Mouse (Mus musculus): Measurements from ENCODE around the gene C1qtnf12. TPM values are rescaled to one million over a fixed set of nuclear protein-coding genes. Genes with fewer than 3 reads are reported as not detected.

The C1qtnf12 gene
- polyA plus RNA-seq, 1 experiment = 18.8 TPM

DNA sequence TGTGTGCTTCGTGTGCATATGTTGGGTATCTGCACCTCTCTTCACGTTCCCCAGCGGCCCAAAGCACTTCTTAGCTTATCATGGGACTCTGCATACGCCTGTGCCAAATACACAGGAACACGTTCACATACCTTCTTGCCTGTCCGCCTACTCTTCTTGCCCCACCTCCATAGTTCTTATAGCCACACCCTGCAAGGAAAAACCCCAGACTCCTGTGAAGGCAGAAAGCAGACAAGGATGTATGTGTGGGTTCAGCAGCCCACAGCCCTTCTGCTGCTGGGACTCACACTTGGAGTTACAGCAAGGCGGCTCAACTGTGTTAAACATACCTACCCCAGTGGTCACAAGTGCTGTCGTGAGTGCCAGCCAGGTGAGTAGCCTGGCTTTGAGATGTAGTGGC, 51.5 kb downstream of the C1qtnf12 start, which contains the start of gene Tnfrsf4:
Tnfrsf4 (plus strand) TSS at position 207 of the 400 bp plus-strand sequence.
- Histone ChIP-seq H3K27me3 (ENCODE audit: control insufficient read depth, insufficient read depth, low read length, poor library complexity, severe bottlenecking) (no peaks in the 10 kb centered on the region), H3K9ac (ENCODE audit: low read depth, poor library complexity, severe bottlenecking) (no peak within 1 kb of the TSS), H3K27ac (ENCODE audit: insufficient read depth, low read length) (no peak within 1 kb of the TSS), H3K9me3 (replicated peaks; ENCODE audit: control insufficient read depth, insufficient read depth, low read length, poor library complexity, severe bottlenecking) (no peaks in the 10 kb centered on the region), H3K4me3 (ENCODE audit: low read depth, low read length) (no peak within 1 kb of the TSS), H3K4me1 (ENCODE audit: control insufficient read depth, insufficient read depth, low read length) (no peaks in the 10 kb centered on the region), H3K36me3 (ENCODE audit: control insufficient read depth, insufficient read depth, low read length, poor library complexity, severe bottlenecking) (peaks cover 23% of the 10 kb centered on the region)
- TF ChIP-seq CTCF (IDR thresholded peaks at IDR 0.05; ENCODE audit: low read depth, low read length) (no peak), POLR2A (IDR thresholded peaks at IDR 0.05; ENCODE audit: insufficient read depth, low read length) (no peak), EP300 (IDR thresholded peaks at IDR 0.05; ENCODE audit: insufficient read depth, low read depth, low read length) (no peak)

DNA sequence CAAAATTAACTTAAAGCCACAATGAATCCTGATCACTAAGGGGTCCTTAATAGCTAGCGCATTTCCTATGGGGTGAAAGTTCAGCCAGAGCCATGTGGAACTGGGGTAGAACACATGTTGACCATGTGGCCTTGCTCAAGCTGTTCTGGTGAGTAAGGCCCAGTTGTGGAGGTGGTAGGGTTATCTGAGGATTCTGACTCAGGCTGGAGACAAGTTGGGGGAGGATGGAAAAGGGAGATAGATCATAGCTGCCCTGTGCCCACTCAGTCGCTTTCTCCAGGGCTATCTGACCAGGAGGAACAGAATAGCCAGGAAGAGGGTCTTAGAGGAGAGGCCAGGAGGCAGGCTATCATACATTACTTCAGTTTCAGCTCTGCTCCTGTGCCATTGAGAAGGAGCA, 52.3 kb downstream of the C1qtnf12 start:
- Histone ChIP-seq H3K27ac (ENCODE audit: insufficient read depth, low read length) (no peak overlapping the region), H3K9me3 (replicated peaks; ENCODE audit: control insufficient read depth, insufficient read depth, low read length, poor library complexity, severe bottlenecking) (no peaks in the 10 kb centered on the region), H3K9ac (ENCODE audit: low read depth, poor library complexity, severe bottlenecking) (no peak overlapping the region), H3K4me3 (ENCODE audit: low read depth, low read length) (no peak overlapping the region), H3K36me3 (ENCODE audit: control insufficient read depth, insufficient read depth, low read length, poor library complexity, severe bottlenecking) (peaks cover 15% of the 10 kb centered on the region), H3K4me1 (ENCODE audit: control insufficient read depth, insufficient read depth, low read length) (no peaks in the 10 kb centered on the region), H3K27me3 (ENCODE audit: control insufficient read depth, insufficient read depth, low read length, poor library complexity, severe bottlenecking) (no peaks in the 10 kb centered on the region)
- TF ChIP-seq CTCF (IDR thresholded peaks at IDR 0.05; ENCODE audit: low read depth, low read length) (no peak), EP300 (IDR thresholded peaks at IDR 0.05; ENCODE audit: insufficient read depth, low read depth, low read length) (no peak), POLR2A (IDR thresholded peaks at IDR 0.05; ENCODE audit: insufficient read depth, low read length) (no peak)

Other genes with a start within 250 kb of the C1qtnf12 start
- 0.21 and 0.54 TPM in 2 replicates for gene Tmem240, start 227.5 kb upstream of the C1qtnf12 start, polyA plus RNA-seq (2011; ENCODE audit: insufficient read depth, insufficient read length, low read depth, missing spikeins)
- gene Atad3a, start 201.2 kb upstream of the C1qtnf12 start, polyA plus RNA-seq (2011; ENCODE audit: insufficient read depth, insufficient read length, low read depth, missing spikeins) = 78.2 and 89.5 TPM in 2 replicates
- 0.67 and 0.99 TPM in 2 replicates for gene Vwa1, start 187.6 kb upstream of the C1qtnf12 start, polyA plus RNA-seq (2011; ENCODE audit: insufficient read depth, insufficient read length, low read depth, missing spikeins)
- 0.26 and 0.40 TPM in 2 replicates for gene Tmem88b, start 176.4 kb upstream of the C1qtnf12 start, polyA plus RNA-seq (2011; ENCODE audit: insufficient read depth, insufficient read length, low read depth, missing spikeins)
- not detected in 2 replicates for gene Ankrd65, start 171.9 kb upstream of the C1qtnf12 start, polyA plus RNA-seq (2011; ENCODE audit: insufficient read depth, insufficient read length, low read depth, missing spikeins)
- 70.0 and 82.8 TPM in 2 replicates for gene Mrpl20, start 159.4 kb upstream of the C1qtnf12 start, polyA plus RNA-seq (2011; ENCODE audit: insufficient read depth, insufficient read length, low read depth, missing spikeins)
- gene Ccnl2, start 149.8 kb upstream of the C1qtnf12 start, polyA plus RNA-seq (2011; ENCODE audit: insufficient read depth, insufficient read length, low read depth, missing spikeins) = 86.1 and 87.6 TPM in 2 replicates
- gene Aurkaip1, start 131.0 kb upstream of the C1qtnf12 start, polyA plus RNA-seq (2011; ENCODE audit: insufficient read depth, insufficient read length, low read depth, missing spikeins) = 70.6 and 76.0 TPM in 2 replicates
- gene Mxra8, start 122.6 kb upstream of the C1qtnf12 start, polyA plus RNA-seq (2011; ENCODE audit: insufficient read depth, insufficient read length, low read depth, missing spikeins) = 21.1 and 26.1 TPM in 2 replicates
- 15.2 and 20.3 TPM in 2 replicates for gene Dvl1, start 114.9 kb upstream of the C1qtnf12 start, polyA plus RNA-seq (2011; ENCODE audit: insufficient read depth, insufficient read length, low read depth, missing spikeins)
- 0.28 and 0.44 TPM in 2 replicates for gene Tas1r3, start 99.0 kb upstream of the C1qtnf12 start, polyA plus RNA-seq (2011; ENCODE audit: insufficient read depth, insufficient read length, low read depth, missing spikeins)
- gene Cptp, start 92.9 kb upstream of the C1qtnf12 start, polyA plus RNA-seq (2011; ENCODE audit: insufficient read depth, insufficient read length, low read depth, missing spikeins) = 6.0 and 7.9 TPM in 2 replicates
- 43.3 and 45.3 TPM in 2 replicates for gene Ints11, start 92.8 kb upstream of the C1qtnf12 start, polyA plus RNA-seq (2011; ENCODE audit: insufficient read depth, insufficient read length, low read depth, missing spikeins)
- 15.3 and 19.4 TPM in 2 replicates for gene Pusl1, start 70.5 kb upstream of the C1qtnf12 start, polyA plus RNA-seq (2011; ENCODE audit: insufficient read depth, insufficient read length, low read depth, missing spikeins)
- 2.6 and 3.8 TPM in 2 replicates for gene Acap3, start 70.5 kb upstream of the C1qtnf12 start, polyA plus RNA-seq (2011; ENCODE audit: insufficient read depth, insufficient read length, low read depth, missing spikeins)
- 100 and 104 TPM in 2 replicates for gene Ube2j2, start 18.5 kb upstream of the C1qtnf12 start, polyA plus RNA-seq (2011; ENCODE audit: insufficient read depth, insufficient read length, low read depth, missing spikeins)
- 2.5 and 2.6 TPM in 2 replicates for gene B3galt6, start 30.3 kb downstream of the C1qtnf12 start, polyA plus RNA-seq (2011; ENCODE audit: insufficient read depth, insufficient read length, low read depth, missing spikeins)
- gene Sdf4, start 30.6 kb downstream of the C1qtnf12 start, polyA plus RNA-seq (2011; ENCODE audit: insufficient read depth, insufficient read length, low read depth, missing spikeins) = 82.8 and 88.9 TPM in 2 replicates
- 2.4 and 2.9 TPM in 2 replicates for gene Tnfrsf4, start 51.5 kb downstream of the C1qtnf12 start, polyA plus RNA-seq (2011; ENCODE audit: insufficient read depth, insufficient read length, low read depth, missing spikeins)
- not detected in 2 replicates for gene Tnfrsf18, start 63.8 kb downstream of the C1qtnf12 start, polyA plus RNA-seq (2011; ENCODE audit: insufficient read depth, insufficient read length, low read depth, missing spikeins)
- 2.5 and 3.3 TPM in 2 replicates for gene Ttll10, start 97.1 kb downstream of the C1qtnf12 start, polyA plus RNA-seq (2011; ENCODE audit: insufficient read depth, insufficient read length, low read depth, missing spikeins)
- 39.7 and 47.7 TPM in 2 replicates for gene 9430015G10Rik, start 147.7 kb downstream of the C1qtnf12 start, polyA plus RNA-seq (2011; ENCODE audit: insufficient read depth, insufficient read length, low read depth, missing spikeins)
- 0.27 TPM in 1 of 2 replicates, not detected in the other for gene Rnf223, start 168.2 kb downstream of the C1qtnf12 start, polyA plus RNA-seq (2011; ENCODE audit: insufficient read depth, insufficient read length, low read depth, missing spikeins)
- gene Agrn, start 235.2 kb downstream of the C1qtnf12 start, polyA plus RNA-seq (2011; ENCODE audit: insufficient read depth, insufficient read length, low read depth, missing spikeins) = 156 and 159 TPM in 2 replicates
- 8.4 and 10.7 TPM in 2 replicates for gene Isg15, start 238.5 kb downstream of the C1qtnf12 start, polyA plus RNA-seq (2011; ENCODE audit: insufficient read depth, insufficient read length, low read depth, missing spikeins)
- gene AW011738, start 241.0 kb downstream of the C1qtnf12 start, polyA plus RNA-seq (2011; ENCODE audit: insufficient read depth, insufficient read length, low read depth, missing spikeins) = 0.54 and 0.59 TPM in 2 replicates